Mouse (Mus musculus): ENCODE results near the gene Ide.
A peak's percentile ranks its signal among the peaks of the same experiment; 100 is the strongest.
"Not testable (repeated sequence)": the region's sequence is repeated elsewhere in the genome, so short reads cannot be mapped to it uniquely, and the experiment has no call there.

Ide gene

GRCm38 (mm10) chr19:37263943-37264897 lies 73.4 kb downstream of the Ide start:
- DNase-seq = peak in 1 of 2 experiments; percentile 6

GRCm38 (mm10) chr19:37263566-37263942 lies 74.1 kb downstream of the Ide start:
- peak in 1 of 2 experiments; percentile 5 for DNase-seq

- DNase-seq = no peak
Observed at GRCm38 (mm10) chr19:37262389-37262788, 75.3 kb downstream of the Ide start.

- DNase-seq = no peak
Observed at GRCm38 (mm10) chr19:37255321-37255720, 82.3 kb downstream of the Ide start.

- DNase-seq = no peak
Observed at GRCm38 (mm10) chr19:37252104-37252503, 85.5 kb downstream of the Ide start.

GRCm38 (mm10) chr19:37248199-37248598 lies 89.5 kb downstream of the Ide start:
- DNase-seq = no peak

GRCm38 (mm10) chr19:37246859-37247258 lies 90.8 kb downstream of the Ide start:
- DNase-seq = no peak

- DNase-seq = no peak
Observed at GRCm38 (mm10) chr19:37242707-37243106, 94.9 kb downstream of the Ide start.

GRCm38 (mm10) chr19:37241201-37241600 lies 96.5 kb downstream of the Ide start:
- no peak for DNase-seq

- DNase-seq = peak; percentile 30 to 48
Observed at GRCm38 (mm10) chr19:37239096-37239495, 98.6 kb downstream of the Ide start.

- DNase-seq = no peak
Observed at GRCm38 (mm10) chr19:37238651-37239050, 99.0 kb downstream of the Ide start.

GRCm38 (mm10) chr19:37237712-37238437 lies 99.8 kb downstream of the Ide start:
- DNase-seq = no peak

- no peak for DNase-seq
Observed at GRCm38 (mm10) chr19:37237306-37237705, 100.3 kb downstream of the Ide start.

- peak; percentile 44 to 68 for DNase-seq
Observed at GRCm38 (mm10) chr19:37235818-37236217, 101.8 kb downstream of the Ide start.

- DNase-seq = no peak
Observed at GRCm38 (mm10) chr19:37233561-37234539, 103.8 kb downstream of the Ide start.

- DNase-seq = not testable (repeated sequence)
Observed at GRCm38 (mm10) chr19:37232598-37232997, 105.1 kb downstream of the Ide start.

GRCm38 (mm10) chr19:37225197-37225862 lies 112.3 kb downstream of the Ide start:
- no peak for DNase-seq
